Mouse (Mus musculus): Measurements from ENCODE around the gene Setd4.
"Not testable (repeated sequence)": the region's sequence is repeated elsewhere in the genome, so short reads cannot be mapped to it uniquely, and the experiment has no call there.

Setd4 gene

GRCm38 (mm10) chr16:93603439-93604212, at the start of gene Setd4:
TSS of gene Setd4 (minus strand) at chr16:93604063.
- DNase-seq, result peak; percentile 97

- no peak for DNase-seq
Measured at GRCm38 (mm10) chr16:93648441-93649183, 44.7 kb upstream of the Setd4 start.

- DNase-seq, result no peak
Measured at GRCm38 (mm10) chr16:93644006-93644405, 40.1 kb upstream of the Setd4 start.

GRCm38 (mm10) chr16:93627761-93628400, 24.0 kb upstream of the Setd4 start, which contains the start of gene Gm5678:
TSS of gene Gm5678 (plus strand) at chr16:93628097.
- DNase-seq, result no peak

- peak; percentile 45 to 71 for DNase-seq
Measured at GRCm38 (mm10) chr16:93626745-93627144, 22.9 kb upstream of the Setd4 start.

- DNase-seq, result no peak
Measured at GRCm38 (mm10) chr16:93624671-93625070, 20.8 kb upstream of the Setd4 start.

- DNase-seq, result not testable (repeated sequence)
Measured at GRCm38 (mm10) chr16:93623759-93624158, 19.9 kb upstream of the Setd4 start.

- peak; percentile 79 to 91 for DNase-seq
Measured at GRCm38 (mm10) chr16:93615118-93615870, 11.4 kb upstream of the Setd4 start.

- peak in 1 of 2 experiments; percentile 69 for DNase-seq
Measured at GRCm38 (mm10) chr16:93610961-93611360, 7.1 kb upstream of the Setd4 start.

GRCm38 (mm10) chr16:93609796-93610195, 5.9 kb upstream of the Setd4 start:
- no peak for DNase-seq

- DNase-seq, result no peak
Measured at GRCm38 (mm10) chr16:93608731-93609130, 4.9 kb upstream of the Setd4 start.

- peak; percentile 87 to 91 for DNase-seq
Measured at GRCm38 (mm10) chr16:93607669-93608101, 3.8 kb upstream of the Setd4 start.

GRCm38 (mm10) chr16:93606146-93606545, 2.3 kb upstream of the Setd4 start:
- no peak for DNase-seq

GRCm38 (mm10) chr16:93605553-93605952, 1.7 kb upstream of the Setd4 start, which contains the start of gene Cbr1:
TSS of gene Cbr1 (plus strand) at chr16:93605853.
- no peak for DNase-seq

GRCm38 (mm10) chr16:93604481-93604969, 662 bp upstream of the Setd4 start:
- DNase-seq, result no peak

- no peak for DNase-seq
Measured at GRCm38 (mm10) chr16:93599461-93599860, 4.4 kb downstream of the Setd4 start.

- DNase-seq, result no peak
Measured at GRCm38 (mm10) chr16:93597551-93597950, 6.3 kb downstream of the Setd4 start.

- DNase-seq, result peak in 1 of 2 experiments; percentile 54
Measured at GRCm38 (mm10) chr16:93596807-93597206, 7.1 kb downstream of the Setd4 start.

GRCm38 (mm10) chr16:93595766-93596165, 8.1 kb downstream of the Setd4 start:
- DNase-seq, result no peak

GRCm38 (mm10) chr16:93594448-93594847, 9.4 kb downstream of the Setd4 start:
- no peak for DNase-seq

- DNase-seq, result no peak
Measured at GRCm38 (mm10) chr16:93593406-93593805, 10.5 kb downstream of the Setd4 start.

GRCm38 (mm10) chr16:93592711-93593110, 11.2 kb downstream of the Setd4 start:
- DNase-seq, result no peak
